Mouse (Mus musculus): ENCODE data around the gene Cdh13.

GRCm38 (mm10) chr8:118938025-118938424 is 654.5 kb downstream of the Cdh13 start:
- no peak for TF ChIP-seq CTCF (IDR thresholded peaks at IDR 0.05; ENCODE audit: control insufficient read depth, insufficient read depth, low read length)
- no peak for TF ChIP-seq POLR2A (IDR thresholded peaks at IDR 0.05; ENCODE audit: borderline replicate concordance, control insufficient read depth, low read depth, low read length)

Measured in bone marrow, adult 2 months (tissue).